Mouse (Mus musculus) spleen, embryonic (tissue): Measurements from ENCODE around the gene Mecr.

ENCODE experiments used
- CTCF ChIA-PET: fragments of 350-600 bp; sonication (Branson Sonifier 250); formaldehyde crosslinking; loops from one replicate; lab custom pipeline; 2022; lab: Charles Lee

The Mecr gene

DNA sequence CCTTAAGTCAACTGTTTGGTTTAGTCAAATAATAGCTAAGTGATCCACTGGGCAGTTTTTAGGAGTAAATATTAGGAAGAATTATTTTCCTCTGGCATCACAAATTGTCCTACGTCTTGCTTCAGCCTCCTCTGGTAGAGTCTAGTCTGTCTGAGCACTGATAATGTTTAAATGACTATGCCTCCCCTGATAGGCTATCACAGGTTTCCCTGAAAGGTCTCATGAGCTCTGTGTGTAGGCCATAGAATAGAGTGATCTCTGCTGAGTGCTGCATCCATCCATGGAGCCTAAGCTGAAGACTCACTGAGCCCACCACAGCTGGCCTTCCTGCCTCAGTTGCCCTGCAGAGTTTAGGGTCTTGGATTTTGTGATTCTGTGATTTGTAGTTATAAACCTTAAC, 45.3 kb downstream of the Mecr start:
- CTCF ChIA-PET, result no interaction called here

DNA sequence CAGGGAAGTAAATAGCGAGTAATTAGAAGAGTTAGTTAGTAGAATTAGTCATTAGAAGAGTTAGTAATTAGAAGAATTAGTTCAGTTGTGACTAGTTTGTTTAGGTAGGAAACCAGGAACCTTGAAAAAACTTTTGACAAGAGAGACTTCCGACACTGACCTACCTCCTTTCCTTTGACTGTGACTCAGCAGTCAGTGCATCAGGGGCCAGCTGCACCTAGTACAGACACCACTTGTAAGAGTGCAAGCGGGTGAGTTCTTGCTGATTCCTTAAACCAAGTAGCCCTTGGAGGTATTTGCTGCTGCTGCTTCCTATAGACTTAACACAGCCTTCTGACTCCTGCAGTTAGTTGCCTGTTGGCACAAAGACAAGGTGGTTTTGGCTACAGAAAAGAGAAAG, 47.4 kb downstream of the Mecr start:
- CTCF ChIA-PET, result no interaction called here

DNA sequence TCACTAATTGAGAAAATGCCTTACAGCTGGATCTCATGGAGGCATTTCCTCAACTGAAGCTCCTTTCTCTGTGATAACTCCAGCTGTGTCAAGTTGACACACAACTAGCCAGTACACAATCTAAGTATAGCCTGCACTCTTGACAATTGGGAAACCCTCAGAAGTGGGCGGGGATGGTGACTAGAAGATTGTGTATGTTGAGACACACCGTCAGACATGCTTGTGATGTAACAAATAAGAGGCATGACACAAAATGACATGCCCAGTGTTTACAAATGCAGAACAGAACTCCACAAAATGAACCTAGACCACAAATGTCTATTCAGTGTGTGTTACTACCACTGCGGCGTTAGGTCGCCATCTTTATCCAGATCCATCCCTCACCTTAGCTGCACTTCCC, 53.8 kb downstream of the Mecr start:
- CTCF ChIA-PET, result no interaction called here

DNA sequence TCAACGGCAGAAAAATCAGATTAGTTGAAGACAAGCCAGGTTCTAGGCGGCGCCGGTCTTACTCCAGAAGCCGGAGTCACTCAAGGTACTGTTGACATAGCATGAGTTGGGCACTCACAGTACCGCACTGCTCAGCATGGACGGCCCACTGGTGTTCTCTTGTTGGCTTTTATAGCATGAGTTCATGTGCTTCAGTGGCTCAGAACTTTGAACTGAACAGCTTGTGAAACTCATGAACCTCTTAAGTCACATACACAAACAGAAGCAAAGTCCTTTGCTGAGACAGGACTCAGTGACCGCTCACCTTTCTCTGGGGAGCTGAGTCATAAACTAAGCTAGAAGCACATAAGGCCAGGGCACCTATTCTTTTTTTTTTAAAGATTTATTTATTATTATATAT, 54.5 kb downstream of the Mecr start:
- CTCF ChIA-PET, result no interaction called here

DNA sequence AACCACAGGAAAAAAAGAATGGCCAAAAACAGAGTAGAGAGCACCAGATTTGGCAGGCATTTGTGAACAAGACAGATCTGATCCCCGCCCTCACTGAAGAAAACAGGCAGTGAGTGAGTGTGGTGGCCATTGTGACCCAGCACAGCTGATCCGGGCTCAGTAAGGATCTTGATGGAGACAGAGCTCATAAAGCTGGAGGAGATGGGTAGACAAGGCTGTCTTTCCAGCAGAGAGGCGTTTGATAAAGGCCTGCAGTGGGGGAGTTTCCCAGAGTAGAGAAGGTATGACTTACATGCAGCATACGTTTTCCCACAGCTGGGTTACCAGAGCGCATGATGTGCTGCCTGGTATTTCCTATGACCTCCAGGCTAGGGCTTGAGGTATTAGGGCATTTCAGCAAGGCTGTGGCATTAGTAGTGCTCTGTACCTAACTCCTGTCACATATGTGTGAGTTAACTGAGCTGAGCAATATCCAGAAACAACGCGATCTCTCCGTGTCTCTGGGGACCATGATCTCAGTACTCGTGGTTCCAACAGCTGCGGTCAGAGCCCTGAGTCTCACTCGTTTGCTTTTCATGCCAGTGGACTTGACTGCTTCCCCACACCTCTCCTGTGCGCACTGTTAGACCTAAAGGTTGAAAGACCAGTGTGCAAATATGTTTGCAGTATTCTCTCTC, 55.4 kb downstream of the Mecr start:
- CTCF ChIA-PET, result no interaction called here

DNA sequence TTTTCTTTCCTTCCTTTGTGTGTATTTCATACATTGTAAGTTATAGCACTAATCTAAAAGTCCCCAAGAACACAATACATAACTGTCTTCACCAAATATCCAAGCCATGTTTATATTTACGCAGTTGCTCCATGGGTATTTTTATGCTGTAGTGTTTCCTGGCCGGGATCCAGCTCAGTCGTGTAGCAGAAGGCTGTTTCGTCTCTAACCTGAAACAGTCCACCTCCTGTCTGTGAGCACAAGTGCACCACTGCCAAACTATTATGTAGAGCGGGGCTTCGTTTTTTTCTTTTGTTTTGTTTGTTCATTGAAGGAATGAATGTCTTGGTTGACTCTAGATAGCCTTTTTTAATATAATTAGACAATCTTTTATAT, 55.9 kb downstream of the Mecr start:
- CTCF ChIA-PET, result no interaction called here

DNA sequence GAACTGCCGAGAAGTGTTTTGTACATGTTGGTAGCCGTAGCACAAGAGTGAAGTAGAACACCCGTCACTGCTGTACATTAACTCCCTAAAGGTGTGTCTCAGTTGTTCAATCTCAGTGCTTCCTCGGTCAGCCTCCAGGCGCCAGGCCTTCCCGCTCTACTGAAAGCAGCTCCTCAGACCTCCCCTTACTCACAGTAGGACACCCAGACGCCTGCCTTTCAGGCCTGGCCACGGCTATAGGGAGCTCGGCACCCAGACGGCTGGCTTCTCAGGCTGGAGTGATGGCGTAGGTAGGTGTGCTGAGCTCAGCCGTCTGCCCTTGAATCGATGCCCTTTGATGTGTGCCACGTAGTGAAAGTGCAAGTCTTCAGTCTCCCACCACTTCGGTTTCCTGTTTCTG, 57.8 kb downstream of the Mecr start:
- CTCF ChIA-PET, result no interaction called here

DNA sequence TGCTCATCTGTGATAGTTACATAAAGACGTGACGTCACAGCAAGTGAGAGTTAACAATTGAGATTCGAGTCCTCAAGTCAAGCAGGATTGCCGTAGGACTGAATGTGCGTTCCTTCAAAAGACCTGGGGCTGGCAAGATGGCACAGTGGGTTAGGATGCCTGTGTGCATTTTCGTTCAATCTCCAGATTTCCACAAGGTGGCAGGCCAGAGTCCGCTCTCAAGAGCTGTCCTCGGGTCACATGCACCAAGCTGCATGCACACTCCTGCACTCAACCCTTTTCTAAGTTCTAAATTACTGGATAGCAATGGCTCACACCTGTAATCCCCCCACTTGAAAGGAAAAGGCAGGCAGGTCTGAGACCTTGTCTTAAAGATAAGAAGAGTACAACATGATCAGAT, 61.2 kb downstream of the Mecr start:
- CTCF ChIA-PET, result no interaction called here

DNA sequence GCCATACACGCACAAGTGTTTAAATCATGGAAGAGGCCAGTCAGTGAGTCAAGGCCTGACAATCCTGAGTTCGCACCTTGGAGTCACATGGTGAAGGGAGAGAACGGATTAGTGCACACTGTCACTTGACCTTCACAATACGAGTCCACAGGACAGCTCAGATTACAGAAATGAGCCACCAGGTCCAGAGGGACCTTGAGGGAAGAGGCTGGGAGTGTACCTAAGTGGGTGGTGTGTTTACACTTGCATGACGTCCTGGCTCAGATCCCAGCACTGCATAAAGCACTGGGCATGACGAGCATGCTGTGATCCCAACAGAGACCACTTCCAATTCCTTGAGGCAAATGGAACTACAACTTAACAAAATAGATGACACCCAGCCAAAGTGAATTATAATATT, 63.2 kb downstream of the Mecr start:
- CTCF ChIA-PET, result interaction anchor here (0.5 kb wide), 1 partner anchor 14 kb away, joined by 3 read pairs; no protein-coding TSS in a partner anchor

DNA sequence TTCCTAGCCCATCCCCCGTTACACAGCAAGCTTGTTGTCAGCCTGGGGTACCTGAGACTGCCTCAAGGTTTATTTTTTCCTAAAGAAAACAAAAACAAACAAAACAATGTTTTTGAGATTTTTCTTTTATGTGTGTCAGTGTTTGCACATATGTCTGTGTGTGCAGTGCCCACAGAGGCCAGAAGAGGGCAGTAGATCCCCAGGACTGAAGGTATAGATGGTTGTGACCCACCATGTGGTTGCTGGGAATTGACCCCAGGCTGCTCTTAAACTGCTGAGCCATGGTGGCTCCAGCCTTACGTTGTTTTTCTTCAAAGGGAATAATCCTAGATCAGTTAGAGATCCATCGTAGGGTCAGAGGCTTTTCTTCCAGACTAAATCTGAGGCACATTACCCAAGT, 64.6 kb downstream of the Mecr start:
- CTCF ChIA-PET, result no interaction called here

DNA sequence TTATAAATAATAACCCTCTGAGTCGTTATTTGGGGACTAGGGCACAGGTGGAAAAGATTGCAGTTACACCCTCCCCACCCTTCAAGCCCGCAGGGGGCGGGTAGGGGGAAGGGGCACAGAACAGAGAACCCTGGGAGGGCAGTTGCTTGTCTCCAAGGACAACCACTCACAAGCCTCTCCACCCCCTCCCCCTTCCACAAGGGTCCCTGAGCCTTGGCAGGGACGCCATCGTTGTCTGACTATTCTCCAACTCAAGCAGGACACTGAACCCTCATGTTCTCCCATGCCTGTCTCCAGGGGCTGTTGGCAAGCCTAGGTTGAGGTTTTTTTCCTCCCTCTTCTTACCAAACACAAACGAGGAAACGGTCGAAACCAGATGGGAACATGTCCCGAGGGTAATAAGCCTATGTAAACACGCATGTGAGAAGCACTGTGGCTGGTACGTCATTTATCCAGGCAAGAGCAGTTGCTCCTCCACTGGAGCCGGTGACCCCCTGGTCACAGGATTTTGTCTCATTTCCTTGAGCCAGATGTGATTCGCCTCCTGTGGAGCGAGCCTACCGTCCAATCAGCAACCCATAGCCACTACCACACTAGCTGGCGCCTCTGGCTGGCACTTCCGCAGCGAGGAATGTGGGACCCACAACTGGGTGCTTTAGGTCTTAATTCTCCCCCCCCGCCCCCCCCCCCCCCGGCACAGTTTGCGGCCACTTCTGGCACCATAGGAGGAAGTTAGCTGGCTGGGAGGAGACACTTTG, 67.1 kb downstream of the Mecr start:
- CTCF ChIA-PET, result no interaction called here

DNA sequence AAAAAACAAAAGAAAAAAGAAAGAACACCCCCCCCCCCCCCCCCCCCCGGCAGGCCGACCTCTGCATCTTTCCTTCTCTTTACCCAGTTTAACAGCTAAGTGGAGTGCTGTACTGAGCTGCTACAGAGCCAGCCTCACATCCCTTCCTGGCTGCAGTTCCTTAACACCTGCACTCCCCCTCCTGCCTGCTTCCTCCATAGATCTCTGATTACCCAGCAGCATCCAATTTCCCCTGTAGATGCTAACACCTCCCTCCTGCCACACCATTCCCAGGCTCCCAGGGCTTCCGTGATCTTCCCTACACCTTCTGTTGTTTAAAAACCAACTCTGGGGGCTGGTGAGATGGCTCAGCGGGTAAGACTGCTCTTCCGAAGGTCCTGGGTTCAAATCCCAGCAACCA, 68.3 kb downstream of the Mecr start:
- CTCF ChIA-PET, result interaction anchor here (0.6 kb wide), 1 partner anchor 9 kb away, joined by 4 read pairs; no protein-coding TSS in a partner anchor

DNA sequence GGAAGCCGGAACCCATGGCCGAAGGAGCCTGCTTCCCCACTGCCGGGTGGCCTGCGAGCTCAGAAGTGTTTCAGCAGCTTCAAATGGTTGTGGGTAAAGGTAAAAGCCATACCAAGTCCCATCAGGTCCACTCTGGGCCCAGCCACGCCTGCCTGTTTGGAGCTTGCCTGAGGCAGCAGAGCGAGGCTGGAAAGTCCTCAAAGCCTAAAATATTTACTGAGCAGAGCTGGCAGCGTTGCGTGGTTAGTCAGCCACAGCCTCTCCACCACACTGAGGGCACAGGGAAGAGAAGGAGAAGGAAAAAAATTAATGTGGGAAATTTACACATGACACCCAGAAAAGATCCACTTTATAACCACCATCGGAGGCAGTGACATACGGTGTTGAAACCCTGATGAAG, 70.3 kb downstream of the Mecr start:
- CTCF ChIA-PET, result no interaction called here

DNA sequence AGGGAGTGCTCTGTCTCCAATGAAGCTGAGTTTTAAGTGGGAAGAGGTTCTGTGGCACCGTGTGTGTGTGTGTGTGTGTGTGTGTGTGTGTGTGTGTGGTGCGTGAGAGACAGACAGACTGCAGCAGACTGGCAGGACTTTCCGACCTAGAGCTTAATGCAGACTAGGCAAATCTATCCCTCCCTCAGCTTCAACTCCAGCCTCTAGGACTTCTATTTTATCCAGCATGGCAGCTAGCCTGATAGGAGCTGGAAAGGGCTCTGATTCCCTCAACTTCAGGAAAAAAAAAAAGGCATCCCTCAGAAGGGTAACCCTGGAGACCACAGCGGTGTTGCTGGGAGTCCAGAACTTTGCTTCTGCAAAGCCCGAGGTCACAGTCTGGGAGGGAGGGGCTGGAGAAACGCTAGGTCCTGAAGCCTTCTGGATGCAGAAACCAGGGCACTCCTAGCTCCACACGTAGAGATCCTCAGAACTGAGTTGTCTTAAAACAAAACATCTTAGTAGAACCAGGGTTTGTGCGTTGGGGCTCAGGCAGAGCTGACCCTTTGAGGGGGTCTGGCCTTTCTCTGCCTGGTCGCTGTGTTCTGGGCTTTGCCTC, 70.9 kb downstream of the Mecr start:
- CTCF ChIA-PET, result no interaction called here

DNA sequence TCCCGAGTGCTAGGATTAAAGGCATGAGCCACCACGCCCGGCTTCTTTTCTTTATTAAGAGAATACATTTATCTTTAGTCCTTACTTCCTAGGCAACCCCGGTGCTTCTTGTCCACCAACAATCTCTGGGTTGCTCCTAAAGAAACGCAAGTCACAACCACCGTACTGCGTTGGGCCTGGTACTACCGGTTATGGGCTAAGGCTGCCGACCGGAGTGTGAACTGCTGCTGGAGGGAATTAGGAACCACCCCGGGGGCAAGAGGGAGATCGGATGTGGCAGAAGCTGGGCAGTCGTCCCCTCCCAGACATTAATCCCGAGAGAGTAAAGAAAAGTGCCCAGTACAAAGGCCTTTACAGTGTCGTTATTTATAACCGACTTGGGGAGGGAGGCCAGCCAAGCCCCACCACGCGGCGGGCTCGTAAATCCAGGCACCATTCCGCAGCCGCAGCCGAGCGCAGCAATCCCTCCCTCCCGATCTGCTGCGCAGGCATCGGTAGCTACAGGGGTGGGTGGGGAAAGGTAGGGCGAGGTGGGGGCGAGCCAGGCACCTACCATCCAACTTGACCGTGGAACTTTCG, 71.7 kb downstream of the Mecr start:
- CTCF ChIA-PET, result interaction anchor here (0.6 kb wide), 1 partner anchor 252 kb away, joined by 3 read pairs; no protein-coding TSS in a partner anchor

DNA sequence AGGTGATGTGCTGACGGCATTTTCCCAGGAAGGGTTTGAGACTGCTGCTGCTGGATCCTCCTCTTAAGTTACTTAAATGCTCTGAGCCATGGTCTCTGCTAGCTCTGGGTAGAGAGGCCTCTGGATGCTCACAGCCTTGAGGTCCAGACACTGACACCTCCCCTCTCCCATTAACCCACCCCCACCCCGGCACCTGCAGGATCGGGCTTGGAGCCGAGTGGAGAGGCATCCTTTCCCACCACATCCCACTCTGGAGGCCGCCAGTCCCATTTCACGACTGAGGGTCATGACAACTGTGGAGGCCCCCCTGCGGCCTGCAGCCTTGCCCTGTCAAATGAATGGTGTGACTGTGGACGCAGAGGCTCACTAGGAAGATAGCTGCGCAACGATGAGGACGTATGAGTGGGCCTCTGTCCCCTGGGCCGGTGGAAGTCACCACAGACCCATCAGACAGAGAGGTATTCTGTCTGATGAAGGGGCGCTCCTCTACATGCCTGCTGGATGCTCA, 72.6 kb downstream of the Mecr start:
- CTCF ChIA-PET, result interaction anchor here (1.3 kb wide), 1 partner anchor 14 kb away, joined by 3 read pairs; no protein-coding TSS in a partner anchor

DNA sequence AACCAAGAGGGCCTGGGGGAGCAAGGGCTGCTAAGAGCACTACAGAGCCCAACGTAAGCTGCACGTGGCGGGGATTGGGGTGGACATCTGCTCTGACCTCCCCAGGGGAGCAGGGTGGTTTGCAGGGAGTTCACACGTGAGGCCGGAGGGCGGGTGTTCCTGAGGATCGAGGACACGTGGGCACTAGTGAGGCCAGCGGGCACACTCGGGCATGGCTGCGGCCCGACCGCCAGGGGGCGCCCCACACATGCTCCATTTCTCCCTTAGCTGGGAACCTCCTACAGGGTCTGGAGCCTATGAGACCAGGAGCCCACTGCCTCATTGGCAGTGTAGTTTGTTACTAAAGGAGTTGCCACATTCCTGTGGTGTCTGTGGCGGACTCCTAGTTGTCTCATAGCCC, 73.2 kb downstream of the Mecr start:
- CTCF ChIA-PET, result interaction anchor here (0.6 to 1.3 kb wide), 2 partner anchors 14 to 162 kb away, joined by 3 read pairs; no protein-coding TSS in a partner anchor

DNA sequence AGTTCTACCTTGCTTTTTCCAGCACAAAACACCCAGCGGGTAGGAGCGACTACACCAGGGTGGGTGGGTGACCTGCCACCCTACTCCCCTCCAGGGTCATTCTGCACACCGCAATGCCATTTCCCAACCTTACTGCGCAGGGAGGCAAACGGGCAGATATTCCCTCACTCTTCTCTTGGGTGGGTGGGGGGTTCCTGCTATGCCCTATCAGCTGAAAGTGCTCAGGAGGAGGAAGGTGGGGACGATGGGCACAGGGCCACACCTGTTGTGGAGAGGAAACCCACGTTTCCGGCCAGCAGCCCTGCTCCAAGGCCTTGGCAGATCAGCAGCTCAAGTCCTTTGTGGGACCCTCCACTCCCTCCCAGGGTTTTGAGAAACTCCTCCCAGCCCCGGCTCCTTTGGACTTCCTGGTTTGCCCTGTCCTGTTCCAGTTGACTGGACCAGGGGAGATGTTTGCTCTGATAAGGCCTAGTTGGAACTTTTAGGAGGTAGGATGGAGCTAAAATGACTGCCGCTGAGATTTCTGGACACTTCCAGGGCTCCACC, 73.8 kb downstream of the Mecr start:
- CTCF ChIA-PET, result interaction anchor here (0.5 to 1.3 kb wide), 4 partner anchors 13 to 531 kb away, joined by 3 to 7 read pairs (median 3); no protein-coding TSS in a partner anchor
